Mouse (Mus musculus): Measurements from ENCODE around the gene Ubr4. TPM values are rescaled to one million over a fixed set of nuclear protein-coding genes. Genes with fewer than 3 reads are reported as not detected.
A peak's percentile ranks its signal among the peaks of the same experiment; 100 is the strongest.
"Not testable (repeated sequence)": the region's sequence is repeated elsewhere in the genome, so short reads cannot be mapped to it uniquely, and the experiment has no call there.

The Ubr4 gene
- polyA plus RNA-seq, 1 experiment from 2014 or later, result 100 TPM

- not testable (repeated sequence) for H3K27me3 ChIP-seq (ENCODE audit: control insufficient read depth, insufficient read depth, low read length); H3K4me2 ChIP-seq (ENCODE audit: low read depth, low read length, severe bottlenecking); H3K4me1 ChIP-seq (replicated peaks; ENCODE audit: control insufficient read depth, insufficient read depth, low read length); H3K27ac ChIP-seq (ENCODE audit: low read depth, low read length); H3K9me3 ChIP-seq (ENCODE audit: control insufficient read depth, low read length); H3K9ac ChIP-seq (ENCODE audit: low read length); H3K4me3 ChIP-seq (ENCODE audit: low read depth, low read length); ATAC-seq (replicated peaks; ENCODE audit: low FRiP score); DNase-seq (ENCODE audit: low spot score); H3K36me3 ChIP-seq (ENCODE audit: control insufficient read depth, insufficient read depth, low read length)
- 86% methylated on average over 5 of the region's 5 CpGs for WGBS
Measured at GRCm38 (mm10) chr4:139530248-139530647, 177.8 kb downstream of the Ubr4 start, which contains the start of gene Iffo2. Gene Iffo2 (plus strand): TSS chr4:139530548.

GRCm38 (mm10) chr4:139532081-139532480 is 179.7 kb downstream of the Ubr4 start:
- Histone ChIP-seq H3K36me3 (ENCODE audit: control insufficient read depth, insufficient read depth, low read length) (no peaks in the 10 kb centered on the region), H3K4me3 (ENCODE audit: low read depth, low read length) (no peak overlapping the region), H3K9me3 (ENCODE audit: control insufficient read depth, low read length) (no peaks in the 10 kb centered on the region), H3K27ac (ENCODE audit: low read depth, low read length) (no peak overlapping the region), H3K4me1 (replicated peaks; ENCODE audit: control insufficient read depth, insufficient read depth, low read length) (peaks cover 7% of the 10 kb centered on the region; the same call in 1 of the 2 replicates), H3K9ac (ENCODE audit: low read length) (no peak overlapping the region), H3K4me2 (ENCODE audit: low read depth, low read length, severe bottlenecking) (no peak overlapping the region), H3K27me3 (ENCODE audit: control insufficient read depth, insufficient read depth, low read length) (no peaks in the 10 kb centered on the region)
- 96% methylated on average over 10 of the region's 10 CpGs for WGBS
- ATAC-seq (replicated peaks; ENCODE audit: low FRiP score) (no peak), DNase-seq (ENCODE audit: low spot score) (no peak)

- WGBS, result 23% methylated on average over 12 of the region's 12 CpGs
- Histone ChIP-seq H3K9ac (ENCODE audit: low read length) (peak overlapping the region; percentile 20; the same call in 1 of the 2 replicates), H3K27me3 (ENCODE audit: control insufficient read depth, insufficient read depth, low read length) (no peaks in the 10 kb centered on the region), H3K4me2 (ENCODE audit: low read depth, low read length, severe bottlenecking) (no peak overlapping the region), H3K4me3 (ENCODE audit: low read depth, low read length) (no peak overlapping the region), H3K4me1 (replicated peaks; ENCODE audit: control insufficient read depth, insufficient read depth, low read length) (peaks cover 7% of the 10 kb centered on the region; the same call in 1 of the 2 replicates), H3K36me3 (ENCODE audit: control insufficient read depth, insufficient read depth, low read length) (no peaks in the 10 kb centered on the region), H3K9me3 (ENCODE audit: control insufficient read depth, low read length) (no peaks in the 10 kb centered on the region), H3K27ac (ENCODE audit: low read depth, low read length) (no peak overlapping the region)
- DNase-seq (ENCODE audit: low spot score) (no peak), ATAC-seq (replicated peaks; ENCODE audit: low FRiP score) (peak; percentile 33; the same call in 1 of the 2 replicates)
Measured at GRCm38 (mm10) chr4:139535127-139535695, 182.8 kb downstream of the Ubr4 start.

GRCm38 (mm10) chr4:139535719-139536118 is 183.3 kb downstream of the Ubr4 start:
- WGBS, result 58% methylated on average over 7 of the region's 7 CpGs
- Histone ChIP-seq H3K9me3 (ENCODE audit: control insufficient read depth, low read length) (no peaks in the 10 kb centered on the region), H3K4me2 (ENCODE audit: low read depth, low read length, severe bottlenecking) (no peak overlapping the region), H3K27me3 (ENCODE audit: control insufficient read depth, insufficient read depth, low read length) (no peaks in the 10 kb centered on the region), H3K36me3 (ENCODE audit: control insufficient read depth, insufficient read depth, low read length) (no peaks in the 10 kb centered on the region), H3K4me3 (ENCODE audit: low read depth, low read length) (no peak overlapping the region), H3K27ac (ENCODE audit: low read depth, low read length) (no peak overlapping the region), H3K9ac (ENCODE audit: low read length) (peak overlapping the region; percentile 20; the same call in 1 of the 2 replicates), H3K4me1 (replicated peaks; ENCODE audit: control insufficient read depth, insufficient read depth, low read length) (peaks cover 7% of the 10 kb centered on the region; the same call in 1 of the 2 replicates)
- no peak for DNase-seq (ENCODE audit: low spot score)
- ATAC-seq (replicated peaks; ENCODE audit: low FRiP score), result no peak

GRCm38 (mm10) chr4:139536706-139537105 is 184.3 kb downstream of the Ubr4 start:
- Histone ChIP-seq H3K4me1 (replicated peaks; ENCODE audit: control insufficient read depth, insufficient read depth, low read length) (peaks cover 7% of the 10 kb centered on the region; the same call in 1 of the 2 replicates), H3K9ac (ENCODE audit: low read length) (no peak overlapping the region), H3K4me3 (ENCODE audit: low read depth, low read length) (no peak overlapping the region), H3K36me3 (ENCODE audit: control insufficient read depth, insufficient read depth, low read length) (no peaks in the 10 kb centered on the region), H3K27me3 (ENCODE audit: control insufficient read depth, insufficient read depth, low read length) (no peaks in the 10 kb centered on the region), H3K9me3 (ENCODE audit: control insufficient read depth, low read length) (no peaks in the 10 kb centered on the region), H3K4me2 (ENCODE audit: low read depth, low read length, severe bottlenecking) (no peak overlapping the region), H3K27ac (ENCODE audit: low read depth, low read length) (no peak overlapping the region)
- no peak for DNase-seq (ENCODE audit: low spot score)
- WGBS, result 86% methylated on average over 9 of the region's 9 CpGs
- no peak for ATAC-seq (replicated peaks; ENCODE audit: low FRiP score)

Small RNAs within 50 kb of the gene (microRNA-seq; reads per million reads assigned to microRNA genes)
- gene Gm24245 (ENCODE audit: insufficient number of aligned reads) (12.6 reads per million, percentile 7 among the genes with 10 or more reads in this experiment), gene Gm25732 (ENCODE audit: insufficient number of aligned reads) (3.4 reads per million)

Other genes with a start within 250 kb of the Ubr4 start
- gene Minos1, start 221.5 kb upstream of the Ubr4 start, polyA plus RNA-seq (2014; fragmentation: Nextera tagmentation; extraction: Ambion mirVana), result 344 and 387 TPM in 2 replicates
- 238 and 240 TPM in 2 replicates for gene Capzb, start 159.7 kb upstream of the Ubr4 start, polyA plus RNA-seq (2014; fragmentation: Nextera tagmentation; extraction: Ambion mirVana)
- gene Pqlc2, start 41.9 kb upstream of the Ubr4 start, polyA plus RNA-seq (2014; fragmentation: Nextera tagmentation; extraction: Ambion mirVana), result 11.4 and 16.4 TPM in 2 replicates
- gene Akr7a5, start 41.9 kb upstream of the Ubr4 start, polyA plus RNA-seq (2014; fragmentation: Nextera tagmentation; extraction: Ambion mirVana), result 97.4 and 103 TPM in 2 replicates
- 131 and 138 TPM in 2 replicates for gene Mrto4, start within 50 bp of the Ubr4 start, polyA plus RNA-seq (2014; fragmentation: Nextera tagmentation; extraction: Ambion mirVana)
- 30.2 and 31.9 TPM in 2 replicates for gene Emc1, start within 50 bp of the Ubr4 start, polyA plus RNA-seq (2014; fragmentation: Nextera tagmentation; extraction: Ambion mirVana)
- gene Iffo2, start 177.9 kb downstream of the Ubr4 start, polyA plus RNA-seq (2014; fragmentation: Nextera tagmentation; extraction: Ambion mirVana), result 2.5 and 3.5 TPM in 2 replicates